Mouse (Mus musculus) limb, embryonic 13.5 days (tissue): ENCODE measurements around the gene Fam120a. TPM values are rescaled to one million over a fixed set of nuclear protein-coding genes. Genes with fewer than 3 reads are reported as not detected.

ENCODE experiments used
- ATAC-seq: fragments of 200-750 bp; cut with Nextera tagmentation; 2 replicates; pipeline ENCODE4 v1.8.0; 2017; ENCODE audit warnings: low read depth, moderate number of reproducible peaks, moderate TSS enrichment; ENCODE audit not compliant: low FRiP score
- H3K27ac ChIP-seq: fragments of 300-500 bp; sonication (generic); 2 replicates; pipeline ENCODE4 v1.5.1; 2015; ENCODE audit warnings: inconsistent platforms, mild to moderate bottlenecking, moderate library complexity
- H3K27me3 ChIP-seq: fragments of 300-500 bp; sonication (generic); 2 replicates; pipeline ENCODE4 v1.6.1; 2015; ENCODE audit warnings: mild to moderate bottlenecking, inconsistent platforms
- H3K36me3 ChIP-seq: fragments of 300-500 bp; sonication (generic); 2 replicates; pipeline ENCODE4 v1.6.1; 2015; ENCODE audit warnings: inconsistent platforms, mild to moderate bottlenecking, moderate library complexity
- H3K4me1 ChIP-seq: fragments of 300-500 bp; sonication (generic); 2 replicates; pipeline ENCODE4 v1.6.1; 2015; ENCODE audit warnings: inconsistent platforms
- H3K4me2 ChIP-seq: fragments of 300-500 bp; sonication (generic); replicated peaks from 2 replicates; pipeline ENCODE4 v1.6.1; 2015; ENCODE audit warnings: inconsistent platforms, mild to moderate bottlenecking, moderate library complexity
- H3K4me3 ChIP-seq: fragments of 300-500 bp; sonication (generic); 2 replicates; pipeline ENCODE4 v1.5.1; 2015; ENCODE audit warnings: moderate library complexity, mild to moderate bottlenecking, inconsistent platforms
- H3K9ac ChIP-seq: fragments of 300-500 bp; sonication (generic); 2 replicates; pipeline ENCODE4 v1.6.1; 2015; ENCODE audit warnings: mild to moderate bottlenecking, inconsistent platforms
- H3K9me3 ChIP-seq: fragments of 300-500 bp; sonication (generic); 2 replicates; pipeline ENCODE4 v1.6.1; 2016; ENCODE audit warnings: inconsistent platforms
- WGBS: fragments of 180-500 bp; shearing (Covaris S2); methylation state at CpG from one replicate; pipeline ENCODE4 v1.1.7; 2015; 5-methylcytosine and 5-hydroxymethylcytosine counted together
- polyA plus RNA-seq: library from polyadenylated mRNA; unstranded; fragments of >200 nt; fragmentation: Nextera tagmentation; extraction: Ambion mirVana; gene quantifications from 2 replicates; pipeline ENCODE4 v1.2.1, GENCODE M21; 2015

Fam120a gene
- polyA plus RNA-seq, 1 experiment from 2014 or later = 22.0 TPM

DNA sequence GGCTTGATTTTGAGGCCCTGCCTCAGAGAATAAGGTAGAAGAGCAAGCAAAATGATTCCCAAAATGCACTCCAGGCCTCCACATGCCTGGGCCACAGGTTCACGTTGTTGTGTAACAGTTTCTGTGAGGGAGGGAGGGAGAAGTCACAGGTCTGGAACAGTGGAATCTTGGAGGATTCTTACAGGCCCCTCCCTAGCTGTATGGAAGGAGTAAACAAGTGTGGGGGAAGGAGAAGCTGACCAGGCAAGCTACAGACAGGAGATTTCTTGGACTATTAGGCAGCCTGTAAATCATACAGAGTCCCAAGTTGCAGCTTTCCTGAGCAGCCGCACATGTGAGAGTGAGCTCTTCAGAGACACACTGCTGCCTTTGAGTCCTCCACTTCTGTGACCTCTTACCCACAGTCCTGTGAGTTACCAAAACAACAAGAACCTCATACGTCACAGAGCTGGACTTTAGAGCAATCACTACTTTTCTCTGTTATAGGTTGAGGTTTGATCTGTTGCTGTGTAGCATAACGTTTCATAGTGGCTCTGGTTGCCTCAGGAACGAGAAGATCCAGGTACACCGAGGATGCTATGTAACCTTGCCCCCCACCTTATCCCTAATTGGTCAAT is 14.8 kb upstream of the Fam120a start:
- 68% methylated on average over 6 of the region's 6 CpGs for WGBS
- Histone ChIP-seq H3K9me3 (no peaks in the 10 kb centered on the region), H3K4me1 (0 out of 2 replicates have a peak, but pooled peaks cover 6% of the 10 kb centered on the region), H3K27me3 (no peaks in the 10 kb centered on the region), H3K27ac (no peak overlapping the region), H3K4me3 (no peak overlapping the region), H3K36me3 (no peaks in the 10 kb centered on the region), H3K4me2 (no peak overlapping the region), H3K9ac (no peak overlapping the region)
- ATAC-seq = no peak

GRCm38 (mm10) chr13:48979069-48979468 is 11.3 kb upstream of the Fam120a start:
- 79% methylated on average over 6 of the region's 6 CpGs for WGBS
- Histone ChIP-seq H3K4me1 (0 out of 2 replicates have a peak, but pooled peaks cover 6% of the 10 kb centered on the region), H3K36me3 (no peaks in the 10 kb centered on the region), H3K27me3 (no peaks in the 10 kb centered on the region), H3K4me3 (no peak overlapping the region), H3K9ac (no peak overlapping the region), H3K9me3 (no peaks in the 10 kb centered on the region), H3K4me2 (no peak overlapping the region), H3K27ac (no peak overlapping the region)
- ATAC-seq = no peak

DNA sequence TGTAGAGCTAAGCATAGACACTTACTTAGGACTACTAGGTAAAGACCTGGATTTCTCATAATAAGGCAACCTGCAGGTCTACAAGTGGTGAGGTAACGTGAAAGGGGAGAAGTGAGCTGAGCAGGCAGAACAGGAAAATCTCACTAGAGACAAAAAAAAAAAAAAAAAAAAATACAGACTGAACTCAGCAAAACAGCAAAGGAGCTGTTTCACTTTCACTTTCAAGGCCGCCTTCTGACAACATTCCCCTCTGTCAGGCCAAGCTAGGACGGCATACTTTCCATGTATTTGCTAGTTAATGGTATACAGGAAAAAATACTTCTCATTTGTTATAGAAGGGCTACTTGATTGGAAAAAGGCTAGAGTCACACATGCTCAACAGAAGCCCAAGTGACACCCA is 10.0 kb upstream of the Fam120a start:
- 57% methylated on average over 3 of the region's 3 CpGs for WGBS
- no peak for ATAC-seq

GRCm38 (mm10) chr13:48974699-48975098 is 6.9 kb upstream of the Fam120a start:
- WGBS = 92% methylated on average over 2 of the region's 2 CpGs
- Histone ChIP-seq H3K4me2 (no peak overlapping the region), H3K27me3 (no peaks in the 10 kb centered on the region), H3K9ac (no peak overlapping the region), H3K4me3 (no peak overlapping the region), H3K4me1 (peaks cover 13% of the 10 kb centered on the region), H3K27ac (no peak overlapping the region), H3K36me3 (peaks cover 3% of the 10 kb centered on the region; the same call in 1 of the 2 replicates), H3K9me3 (no peaks in the 10 kb centered on the region)
- ATAC-seq = no peak

More for the DNA sequence above, 10.0 kb upstream of the Fam120a start:
- H3K27ac ChIP-seq = no peak overlapping the region
- H3K4me1 ChIP-seq = 0 out of 2 replicates have a peak, but pooled peaks cover 6% of the 10 kb centered on the region
- no peak overlapping the region for H3K4me2 ChIP-seq
- H3K9me3 ChIP-seq = no peaks in the 10 kb centered on the region
- H3K9ac ChIP-seq = no peak overlapping the region
- H3K36me3 ChIP-seq = no peaks in the 10 kb centered on the region
- no peaks in the 10 kb centered on the region for H3K27me3 ChIP-seq
- no peak overlapping the region for H3K4me3 ChIP-seq

DNA sequence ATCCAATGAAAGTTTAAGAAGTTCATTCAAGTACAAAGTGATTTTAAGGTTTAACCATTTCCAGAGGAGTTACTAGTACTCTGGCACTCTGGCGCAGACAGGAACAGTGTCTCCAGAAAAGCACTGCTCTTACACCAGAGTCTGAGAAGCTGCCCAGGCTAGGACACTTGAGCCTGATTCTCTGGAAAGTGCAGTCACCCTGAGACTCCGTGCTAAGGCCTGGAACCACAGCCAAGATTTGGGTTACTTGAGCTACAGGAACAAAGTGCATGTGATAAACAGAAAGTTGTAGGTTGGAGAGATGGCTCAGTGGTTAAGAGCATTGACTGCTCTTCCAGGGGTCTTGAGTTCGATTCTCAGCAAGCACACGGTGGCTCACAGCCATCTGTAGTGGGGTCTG is 6.4 kb upstream of the Fam120a start:
- H3K27ac ChIP-seq = no peak overlapping the region
- no peak overlapping the region for H3K4me3 ChIP-seq
- ATAC-seq = no peak
- H3K9ac ChIP-seq = no peak overlapping the region
- 82% methylated on average over 4 of the region's 4 CpGs for WGBS
- H3K27me3 ChIP-seq = no peaks in the 10 kb centered on the region
- H3K4me2 ChIP-seq = no peak overlapping the region
- H3K36me3 ChIP-seq = peaks cover 3% of the 10 kb centered on the region; the same call in 1 of the 2 replicates
- no peaks in the 10 kb centered on the region for H3K9me3 ChIP-seq
- peaks cover 17% of the 10 kb centered on the region for H3K4me1 ChIP-seq

DNA sequence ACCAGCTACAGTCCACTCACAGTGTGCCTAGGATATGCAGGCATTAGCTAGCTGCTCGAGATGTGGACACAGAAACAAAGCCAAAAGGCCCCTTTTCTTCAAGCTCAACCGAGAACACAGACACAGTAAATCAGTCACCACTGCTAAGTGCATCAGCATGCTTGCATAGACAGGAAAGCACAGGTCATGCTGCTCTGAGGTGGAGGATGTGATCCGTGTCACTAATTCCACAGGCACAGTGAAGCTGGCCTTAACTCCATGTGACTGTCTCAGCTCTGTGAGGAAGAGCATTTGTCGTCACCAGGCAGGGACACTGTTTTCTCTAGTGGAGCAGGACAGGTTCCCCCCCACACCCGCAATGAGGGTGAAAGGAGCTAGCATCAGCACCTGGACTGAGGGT is 5.4 kb upstream of the Fam120a start:
- no peaks in the 10 kb centered on the region for H3K27me3 ChIP-seq
- no peak for ATAC-seq
- H3K4me1 ChIP-seq = peaks cover 18% of the 10 kb centered on the region
- H3K36me3 ChIP-seq = peaks cover 3% of the 10 kb centered on the region; the same call in 1 of the 2 replicates
- no peaks in the 10 kb centered on the region for H3K9me3 ChIP-seq
- no peak overlapping the region for H3K9ac ChIP-seq
- H3K4me2 ChIP-seq = no peak overlapping the region
- H3K4me3 ChIP-seq = no peak overlapping the region
- no peak overlapping the region for H3K27ac ChIP-seq
- WGBS = 64% methylated on average over 5 of the region's 5 CpGs

DNA sequence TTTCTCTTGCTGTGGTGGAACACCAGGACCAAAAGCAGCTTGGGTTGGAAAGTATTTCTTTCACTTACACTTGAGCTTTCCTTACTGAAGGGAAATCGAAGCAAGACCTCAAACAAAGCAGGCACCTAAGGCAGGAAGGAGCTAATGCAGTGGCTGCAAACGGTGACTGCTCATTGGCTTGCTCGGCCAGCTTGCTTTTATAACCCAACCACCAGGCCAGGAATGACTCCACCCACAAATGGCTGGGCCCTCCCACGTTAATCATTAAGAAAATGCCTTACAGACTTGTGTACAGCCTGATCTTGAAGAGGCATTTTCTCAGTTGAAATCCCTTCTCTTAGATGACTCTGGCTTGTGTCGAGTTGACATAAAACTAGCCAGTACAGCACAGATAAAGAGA is 3.2 kb upstream of the Fam120a start:
- Histone ChIP-seq H3K27me3 (no peaks in the 10 kb centered on the region), H3K4me2 (no peak overlapping the region), H3K9me3 (no peaks in the 10 kb centered on the region), H3K9ac (no peak overlapping the region), H3K4me1 (peaks cover 25% of the 10 kb centered on the region), H3K27ac (no peak overlapping the region), H3K36me3 (peaks cover 3% of the 10 kb centered on the region; the same call in 1 of the 2 replicates), H3K4me3 (no peak overlapping the region)
- WGBS = 51% methylated on average over 5 of the region's 5 CpGs
- ATAC-seq = no peak

DNA sequence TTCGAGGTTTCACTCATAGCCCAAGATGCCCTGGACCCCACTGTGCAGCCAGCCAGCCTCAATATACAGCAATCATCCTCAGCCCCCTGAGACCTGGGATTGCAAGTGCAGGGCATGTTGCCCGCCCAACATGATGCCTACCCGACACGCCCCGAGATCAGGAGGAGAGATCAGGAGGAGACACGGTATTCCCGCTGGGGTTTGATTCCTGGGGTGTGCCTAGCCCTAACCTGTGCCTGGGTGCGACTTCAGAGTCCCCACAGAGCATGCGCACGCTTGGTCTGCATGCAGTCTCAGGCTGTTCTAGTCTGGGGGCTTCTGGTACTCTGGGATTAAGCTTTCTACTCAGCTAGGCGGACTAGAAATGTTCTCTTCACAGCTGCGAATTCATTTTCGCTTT is 2.7 kb upstream of the Fam120a start:
- H3K4me1 ChIP-seq = peaks cover 30% of the 10 kb centered on the region
- no peaks in the 10 kb centered on the region for H3K27me3 ChIP-seq
- 0 out of 2 replicates have a peak overlapping the region, but pooled peaks have one; percentile 39 for H3K9ac ChIP-seq
- no peaks in the 10 kb centered on the region for H3K9me3 ChIP-seq
- H3K4me2 ChIP-seq = no peak overlapping the region; the same call in 1 of the 2 replicates
- ATAC-seq = no peak
- peaks cover 3% of the 10 kb centered on the region; the same call in 1 of the 2 replicates for H3K36me3 ChIP-seq
- WGBS = 71% methylated on average over 13 of the region's 13 CpGs
- no peak overlapping the region for H3K4me3 ChIP-seq
- H3K27ac ChIP-seq = no peak overlapping the region; the same call in 1 of the 2 replicates

GRCm38 (mm10) chr13:48968750-48969088 is 902 bp upstream of the Fam120a start:
- ATAC-seq = no peak
- Histone ChIP-seq H3K36me3 (peaks cover 3% of the 10 kb centered on the region; the same call in 1 of the 2 replicates), H3K4me1 (peaks cover 48% of the 10 kb centered on the region), H3K4me2 (peak overlapping the region; percentile 95), H3K9me3 (no peaks in the 10 kb centered on the region), H3K4me3 (peak overlapping the region; percentile 95), H3K27me3 (no peaks in the 10 kb centered on the region), H3K9ac (peak overlapping the region; percentile 97), H3K27ac (peak overlapping the region; percentile 97)
- WGBS = 12% methylated on average over 7 of the region's 7 CpGs

DNA sequence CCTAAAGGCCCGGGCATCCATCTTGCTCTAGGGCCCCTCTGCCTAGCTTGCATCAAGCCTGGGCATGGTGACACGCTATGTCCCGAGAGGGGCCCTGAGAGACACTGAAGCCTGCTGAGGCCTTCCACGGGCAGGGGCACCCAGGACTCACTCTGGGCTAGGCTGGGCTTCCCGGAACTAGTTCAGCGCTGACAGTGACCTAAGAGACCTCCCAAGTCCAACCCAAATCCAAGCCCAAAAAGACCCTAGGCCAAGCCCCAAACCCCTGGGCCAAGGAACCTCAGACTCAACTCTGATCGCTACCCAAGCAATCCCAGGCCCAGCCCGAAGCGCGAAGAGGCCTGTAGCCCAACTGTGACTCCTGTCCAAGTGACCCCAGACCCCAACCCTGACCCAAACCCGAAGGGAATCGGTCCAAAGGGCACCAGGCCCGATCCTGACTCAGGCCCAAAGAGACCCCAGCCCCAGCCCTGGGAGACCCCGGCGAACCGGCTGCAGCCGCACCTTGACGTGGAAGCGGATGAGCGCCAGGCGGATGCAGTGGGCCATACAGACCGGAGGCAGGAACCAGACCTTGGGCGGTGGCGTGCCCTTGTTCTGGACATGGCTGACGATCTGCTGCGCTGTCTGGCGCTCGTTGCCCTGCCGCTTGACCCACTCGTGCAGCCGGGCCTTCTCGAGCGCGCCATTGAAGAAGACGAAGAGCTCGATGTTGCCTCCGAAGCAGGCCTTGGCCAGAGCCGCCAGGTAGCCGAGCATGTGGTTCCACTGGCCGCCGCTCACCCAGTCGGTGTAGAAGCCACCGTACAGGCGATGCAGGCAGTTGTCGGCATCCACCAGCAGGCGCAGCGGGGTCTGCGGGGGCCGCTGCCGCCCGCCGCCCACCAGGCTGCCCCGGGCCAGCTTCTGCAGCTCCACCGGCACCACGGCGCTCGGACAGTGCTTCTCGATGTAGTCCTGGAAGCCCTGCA is 681 bp downstream of the Fam120a start:
- H3K36me3 ChIP-seq = peaks cover 2% of the 10 kb centered on the region; the same call in 1 of the 2 replicates
- peak overlapping the region; percentile 95 for H3K4me2 ChIP-seq
- peak overlapping the region; percentile 97 for H3K27ac ChIP-seq
- under 1% methylated on average over 58 of the region's 58 CpGs for WGBS
- peak overlapping the region; percentile 97 for H3K9ac ChIP-seq
- H3K9me3 ChIP-seq = no peaks in the 10 kb centered on the region
- no peaks in the 10 kb centered on the region for H3K27me3 ChIP-seq
- H3K4me1 ChIP-seq = peaks cover 55% of the 10 kb centered on the region
- peak overlapping the region; percentile 95 for H3K4me3 ChIP-seq
- peak; percentile 8; the same call in 1 of the 2 replicates for ATAC-seq

GRCm38 (mm10) chr13:48965559-48966525 is 2.0 kb downstream of the Fam120a start:
- Histone ChIP-seq H3K4me1 (peaks cover 51% of the 10 kb centered on the region), H3K4me2 (peak overlapping the region; percentile 95), H3K4me3 (peak overlapping the region; percentile 95), H3K27me3 (no peaks in the 10 kb centered on the region), H3K9ac (peak overlapping the region; percentile 97), H3K27ac (peak overlapping the region; percentile 97), H3K36me3 (no peaks in the 10 kb centered on the region), H3K9me3 (no peaks in the 10 kb centered on the region)
- ATAC-seq = peak; percentile 64; the same call in 1 of the 2 replicates
- WGBS = 10% methylated on average over 7 of the region's 7 CpGs
